Mouse (Mus musculus): ENCODE data around the gene Gcsam.

Gcsam gene

DNA sequence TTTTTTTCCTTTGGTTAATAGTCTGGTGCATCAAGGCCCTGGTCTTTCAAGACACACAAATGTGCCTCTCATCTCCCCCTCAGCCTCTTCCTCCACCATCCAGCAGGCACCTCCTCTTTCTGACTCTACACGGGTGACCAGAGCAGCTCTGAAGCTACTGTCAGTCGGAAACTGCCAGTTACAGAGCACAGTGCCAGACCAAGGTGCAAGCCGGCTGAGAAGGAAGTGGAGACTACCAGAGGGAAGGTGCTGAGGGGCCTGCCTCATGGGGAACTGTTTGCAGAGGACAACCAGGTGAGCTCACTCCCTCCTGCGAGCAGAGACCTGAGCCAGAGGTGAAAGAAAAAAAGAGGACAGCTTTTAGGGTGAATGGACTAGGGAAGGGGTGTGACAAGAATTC, at the start of gene Gcsam:
Gcsam (plus strand) TSS at position 114 of the 400 bp plus-strand sequence.
- no peak for DNase-seq (ENCODE audit: low spot score in 2 of 2)

GRCm38 (mm10) chr16:45561747-45562146, 48.4 kb upstream of the Gcsam start:
- no peak for DNase-seq (ENCODE audit: low spot score in 2 of 2)

- no peak for DNase-seq (ENCODE audit: low spot score in 2 of 2)
These were observed 37.9 kb upstream of the Gcsam start for GRCm38 (mm10) chr16:45572307-45572706.

GRCm38 (mm10) chr16:45579883-45580282, 30.3 kb upstream of the Gcsam start:
- DNase-seq (ENCODE audit: low spot score in 2 of 2) = no peak

GRCm38 (mm10) chr16:45582512-45582911, 27.7 kb upstream of the Gcsam start:
- peak in 1 of 2 experiments; percentile 16 for DNase-seq (ENCODE audit: low spot score in 2 of 2)

DNA sequence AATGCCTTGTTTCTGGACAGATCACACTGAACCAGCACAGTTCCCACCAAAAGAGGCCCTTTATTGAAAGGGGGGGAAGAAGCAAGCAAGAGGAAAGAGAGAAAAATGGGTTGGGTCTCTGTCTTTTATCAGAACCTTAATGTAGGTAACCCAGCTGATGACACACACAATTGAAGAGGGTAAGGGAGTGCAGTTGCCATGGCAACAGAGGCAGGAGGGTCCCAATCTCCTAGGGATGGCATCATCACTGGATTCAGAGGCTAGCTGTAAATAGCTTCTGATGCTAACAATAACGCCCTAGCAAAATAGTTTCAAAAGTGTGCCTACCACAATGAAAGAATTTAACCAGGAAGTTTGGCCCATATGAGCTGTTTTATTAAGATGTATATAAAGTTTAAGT, 16.5 kb upstream of the Gcsam start:
- no peak for DNase-seq (ENCODE audit: low spot score in 2 of 2)

DNA sequence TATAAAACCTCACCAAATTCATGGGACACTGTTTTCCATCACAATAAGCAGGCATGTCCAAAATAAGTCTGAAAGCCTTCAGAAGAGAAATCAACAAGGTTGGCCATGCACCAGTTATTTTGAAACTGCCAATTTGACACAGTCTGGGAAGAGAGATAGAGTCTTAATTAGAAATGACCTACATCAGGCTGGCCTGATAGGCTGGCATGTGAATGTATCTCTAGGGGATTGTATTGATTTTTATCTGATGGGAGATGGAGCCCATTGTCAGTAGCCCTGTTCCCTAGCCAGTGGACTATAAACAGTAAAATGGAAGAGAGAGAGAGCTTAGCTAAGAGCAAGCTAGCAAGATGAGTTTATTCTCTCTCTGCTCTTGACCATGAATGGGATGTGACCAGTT, 14.7 kb upstream of the Gcsam start:
- no peak for DNase-seq (ENCODE audit: low spot score in 2 of 2)

DNA sequence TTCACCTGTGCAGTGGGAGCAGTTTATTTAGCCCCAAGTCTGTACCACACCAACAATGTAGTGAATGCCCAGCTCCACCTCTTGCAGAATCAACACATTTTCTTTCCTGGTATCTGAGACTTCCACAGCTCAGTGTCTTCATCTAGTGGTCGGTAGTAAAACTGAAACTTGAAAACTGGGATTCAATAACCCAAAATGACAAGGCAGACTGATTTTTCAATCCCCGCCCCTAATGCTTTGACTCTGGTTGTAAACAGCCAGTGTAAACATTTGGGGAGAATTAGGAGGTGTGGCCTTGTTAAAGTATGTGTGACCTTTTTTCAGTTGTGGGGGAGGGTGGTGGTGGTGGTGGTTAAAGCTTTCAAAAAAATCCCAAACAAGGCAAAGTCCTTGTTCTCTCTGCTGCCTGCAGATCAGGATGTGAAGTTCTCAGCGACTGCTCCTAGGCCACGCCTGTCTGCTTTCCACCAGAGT, 1.7 kb upstream of the Gcsam start:
- DNase-seq (ENCODE audit: low spot score in 2 of 2) = no peak

DNA sequence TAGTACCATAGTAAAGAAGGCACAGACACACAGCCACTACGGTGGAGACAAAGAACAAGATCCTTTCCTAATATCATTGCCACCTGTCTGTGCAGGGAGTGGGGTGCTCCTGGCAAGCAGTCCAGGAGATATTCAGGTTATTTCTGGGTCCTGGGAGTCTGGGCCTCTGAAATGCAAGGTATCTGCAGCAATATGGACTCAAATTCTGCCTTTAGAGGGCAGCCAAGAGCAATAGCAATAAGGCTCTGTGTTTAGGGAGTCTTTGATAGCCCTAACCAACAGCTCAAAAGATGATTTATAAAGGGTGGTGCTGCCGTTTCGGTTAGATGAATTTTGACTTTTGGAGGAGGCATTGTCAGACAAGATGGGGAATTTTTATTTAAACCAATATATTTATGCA, 880 bp upstream of the Gcsam start:
- DNase-seq (ENCODE audit: low spot score in 2 of 2) = peak in 1 of 2 experiments; percentile 15

- no peak for DNase-seq (ENCODE audit: low spot score in 2 of 2)
These were observed 3.1 kb downstream of the Gcsam start for GRCm38 (mm10) chr16:45613247-45613646.

- no peak for DNase-seq (ENCODE audit: low spot score in 2 of 2)
These were observed 5.8 kb downstream of the Gcsam start for GRCm38 (mm10) chr16:45615944-45616343.

DNA sequence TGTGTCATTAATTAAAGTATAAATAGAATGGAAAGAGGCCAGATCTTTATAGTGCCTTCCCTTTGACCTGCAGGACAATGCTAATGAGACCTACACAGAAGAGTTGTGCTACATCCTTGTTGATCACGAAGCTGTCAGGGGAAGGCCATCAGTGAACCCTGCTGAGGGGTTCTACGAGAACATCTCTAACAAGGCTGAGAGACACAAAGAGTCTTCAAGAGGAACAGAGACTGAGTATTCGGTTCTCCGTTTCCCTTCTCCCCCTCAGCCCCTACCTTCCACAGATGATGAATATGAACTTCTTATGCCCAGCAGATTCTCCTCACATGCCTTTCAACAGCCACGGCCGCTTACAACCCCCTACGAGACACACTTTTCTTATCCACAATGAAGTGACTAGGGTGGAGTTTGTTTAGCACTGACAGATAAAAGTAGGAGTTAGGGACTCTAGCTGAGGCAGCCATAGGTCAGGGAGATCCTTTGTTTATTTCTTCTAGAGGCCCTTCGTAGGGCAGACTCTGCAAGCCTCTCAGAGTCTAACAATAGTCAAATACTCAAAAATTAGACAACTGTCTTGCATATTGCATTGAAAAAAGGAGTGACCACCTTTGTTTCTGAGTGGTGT, 9.7 kb downstream of the Gcsam start:
- DNase-seq (ENCODE audit: low spot score in 2 of 2) = no peak

- DNase-seq (ENCODE audit: low spot score in 2 of 2) = no peak
These were observed 13.1 kb downstream of the Gcsam start for GRCm38 (mm10) chr16:45623230-45623629.

DNA sequence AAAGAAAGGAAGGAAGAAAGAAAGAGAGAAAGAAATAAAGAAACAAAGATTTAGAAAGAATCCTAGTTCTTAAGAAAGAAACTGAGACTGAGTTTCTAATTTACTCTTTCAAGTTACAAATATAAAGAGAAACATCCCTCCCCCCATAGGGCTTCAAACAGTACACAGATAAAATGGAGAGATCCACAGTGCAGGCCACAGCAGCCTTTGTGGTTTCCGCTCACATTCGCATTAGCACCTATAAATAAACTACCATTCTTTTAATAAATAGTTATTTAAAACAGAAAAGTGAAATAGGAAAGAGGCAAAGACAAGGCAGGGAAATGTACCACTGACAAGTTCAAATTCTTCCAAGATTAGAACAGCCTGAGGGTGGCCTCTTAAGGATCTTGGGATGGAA, 14.6 kb downstream of the Gcsam start:
- no peak for DNase-seq (ENCODE audit: low spot score in 2 of 2)

DNA sequence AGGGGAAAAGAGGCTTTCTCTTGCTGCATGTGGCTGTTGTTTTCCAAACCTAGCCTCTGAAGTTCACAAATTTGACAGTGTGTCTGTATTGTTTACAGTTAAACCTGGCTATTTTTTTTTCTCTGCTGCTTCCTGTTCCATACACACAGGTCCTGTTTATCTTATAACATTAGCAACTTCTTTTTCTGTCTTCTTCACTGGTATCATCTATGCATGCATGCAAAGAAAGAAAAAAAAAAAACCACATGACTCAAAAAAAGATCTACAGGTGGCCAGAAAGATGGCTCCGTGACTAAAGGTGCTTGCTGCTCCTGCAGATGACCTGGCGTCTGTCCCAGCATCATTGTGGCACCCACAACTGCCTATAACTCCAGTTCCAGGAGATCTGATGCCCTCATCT, 15.2 kb downstream of the Gcsam start:
- DNase-seq (ENCODE audit: low spot score in 2 of 2) = no peak

DNA sequence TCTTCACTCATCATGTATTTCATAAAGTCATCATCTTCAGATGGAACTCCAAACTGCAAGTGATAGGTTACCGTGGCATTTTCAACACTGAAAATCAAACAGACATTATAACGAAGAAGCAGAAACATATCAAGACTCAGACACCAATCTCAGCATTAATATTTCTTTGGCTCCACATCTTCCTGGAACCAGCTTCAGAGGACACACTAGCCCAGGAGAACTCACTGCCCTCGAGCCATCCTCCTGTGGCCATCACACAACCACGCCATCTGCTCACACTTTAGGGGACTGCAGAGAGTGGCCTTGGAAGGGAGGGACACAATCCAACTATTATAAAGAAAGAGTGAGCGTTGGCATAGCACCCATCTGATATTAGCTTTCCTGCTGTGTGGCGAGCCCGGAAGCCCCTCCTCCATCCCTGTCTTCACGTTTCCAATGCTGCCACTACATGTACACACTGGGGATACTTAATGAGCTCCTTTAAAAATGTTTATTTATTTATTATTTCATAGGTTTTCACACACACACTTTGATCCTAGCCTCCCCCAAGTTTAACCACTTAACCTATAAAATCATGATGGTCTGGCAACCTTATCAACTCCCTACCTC, 19.4 kb downstream of the Gcsam start:
- no peak for DNase-seq (ENCODE audit: low spot score in 2 of 2)

DNA sequence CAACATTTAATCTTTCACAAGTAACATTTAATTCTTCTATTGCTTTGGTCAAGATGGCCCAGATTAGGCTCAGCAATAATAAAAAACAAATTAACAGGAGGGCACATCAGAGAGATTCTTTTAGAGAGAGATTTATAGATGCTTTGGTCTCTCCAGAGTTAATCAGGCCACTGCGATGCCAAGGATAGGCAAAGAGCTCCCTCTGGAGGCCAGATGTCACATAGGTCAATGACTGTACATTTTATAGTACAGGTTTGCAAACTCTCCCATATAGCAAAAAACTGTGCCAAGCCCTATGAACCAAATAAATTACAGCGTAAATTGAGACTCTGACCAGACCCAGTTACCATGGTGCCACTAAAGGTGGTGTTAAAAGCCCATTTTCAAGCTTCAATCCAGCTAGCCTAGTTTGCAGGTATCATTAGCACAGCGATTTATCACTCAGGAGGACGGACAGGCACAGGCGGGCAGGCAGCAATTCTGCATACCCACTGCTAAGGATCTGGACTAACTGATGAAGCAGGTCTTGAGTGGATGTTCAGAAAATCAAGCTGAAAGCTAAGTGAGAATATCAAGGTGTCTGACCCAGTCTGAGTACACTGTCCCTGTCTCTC, 20.3 kb downstream of the Gcsam start:
- DNase-seq (ENCODE audit: low spot score in 2 of 2) = peak; percentile 40 to 76

GRCm38 (mm10) chr16:45632420-45632819, 22.2 kb downstream of the Gcsam start:
- no peak for DNase-seq (ENCODE audit: low spot score in 2 of 2)

DNA sequence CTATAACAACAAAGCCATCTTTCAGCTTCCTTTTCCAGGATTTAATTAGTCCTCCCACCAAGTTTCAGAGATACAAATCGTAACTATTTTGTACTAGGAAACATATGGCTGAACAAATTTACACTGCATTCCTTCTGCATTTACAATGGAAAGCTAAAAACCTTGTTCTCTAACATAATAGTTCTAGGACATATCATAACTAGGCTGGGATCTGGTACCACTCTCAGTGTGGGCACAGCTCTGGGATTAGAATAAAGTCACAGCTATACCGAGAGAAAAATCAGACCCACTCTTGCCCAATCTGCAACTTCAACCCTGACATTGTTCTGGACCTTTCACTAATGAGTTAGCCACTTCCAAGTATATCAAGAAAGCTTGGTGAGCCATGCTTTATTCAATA, 25.6 kb downstream of the Gcsam start:
- DNase-seq (ENCODE audit: low spot score in 2 of 2) = no peak

GRCm38 (mm10) chr16:45640070-45640762, 30.0 kb downstream of the Gcsam start:
- DNase-seq (ENCODE audit: low spot score in 2 of 2) = no peak

- no peak for DNase-seq (ENCODE audit: low spot score in 2 of 2)
These were observed 31.1 kb downstream of the Gcsam start for GRCm38 (mm10) chr16:45641301-45641700.

- DNase-seq (ENCODE audit: low spot score in 2 of 2) = no peak
These were observed 33.8 kb downstream of the Gcsam start for GRCm38 (mm10) chr16:45643944-45644343.

GRCm38 (mm10) chr16:45644380-45644779, 34.2 kb downstream of the Gcsam start:
- DNase-seq (ENCODE audit: low spot score in 2 of 2) = no peak

Measured in spleen, postnatal 4 days (tissue).